Mouse (Mus musculus): ENCODE data around the gene Grm8. TPM values are rescaled to one million over a fixed set of nuclear protein-coding genes. Genes with fewer than 3 reads are reported as not detected.

Grm8 gene
- polyA plus RNA-seq, 1 experiment: not detected

- TF ChIP-seq GATA1 (IDR thresholded peaks at IDR 0.05; ENCODE audit: low read length): no peak
These were observed 819.0 kb downstream of the Grm8 start for GRCm38 (mm10) chr6:27316018-27316417.

GRCm38 (mm10) chr6:27314273-27315009 lies 820.5 kb downstream of the Grm8 start:
- TF ChIP-seq GATA1 (IDR thresholded peaks at IDR 0.05; ENCODE audit: low read length): no peak

GRCm38 (mm10) chr6:27310401-27310800 lies 824.6 kb downstream of the Grm8 start:
- TF ChIP-seq GATA1 (IDR thresholded peaks at IDR 0.05; ENCODE audit: low read length): no peak

- no peak for TF ChIP-seq GATA1 (IDR thresholded peaks at IDR 0.05; ENCODE audit: low read length)
These were observed 829.6 kb downstream of the Grm8 start for GRCm38 (mm10) chr6:27305351-27305750.

GRCm38 (mm10) chr6:27264972-27265371 lies 870.0 kb downstream of the Grm8 start:
- no peak for TF ChIP-seq GATA1 (IDR thresholded peaks at IDR 0.05; ENCODE audit: low read length)

GRCm38 (mm10) chr6:27262611-27263010 lies 872.4 kb downstream of the Grm8 start:
- no peak for TF ChIP-seq GATA1 (IDR thresholded peaks at IDR 0.05; ENCODE audit: low read length)

- no peak for TF ChIP-seq GATA1 (IDR thresholded peaks at IDR 0.05; ENCODE audit: low read length)
These were observed 894.6 kb downstream of the Grm8 start for GRCm38 (mm10) chr6:27240416-27240815.

- no peak for TF ChIP-seq GATA1 (IDR thresholded peaks at IDR 0.05; ENCODE audit: low read length)
These were observed 895.0 kb downstream of the Grm8 start for GRCm38 (mm10) chr6:27239968-27240367.
